ENCODE assay signal across 29 mouse cellular contexts in genomic region chr14:49221771-49222170, GRCm38 (mm10). TPM values are rescaled to one million over a fixed set of nuclear protein-coding genes. Genes with fewer than 3 reads are reported as not detected.
A peak's percentile ranks its signal among the peaks of the same experiment; 100 is the strongest.
DNase-seq lines count a peak whose midpoint lies in the region; ATAC-seq lines count a peak whose summit lies in the region.
"Had no signal": no experiment of that assay in that cellular context is flagged by ENCODE, and none has a peak within 500 bp of the region (broad histone marks: within the 10 kb centered on the region; RNA-seq: fewer than 3 reads in every experiment).

No protein-coding gene starts in this region.

- no peaks in the 10 kb centered on the region for H3K9me3 ChIP-seq in heart, embryonic 10.5 days
- H3K9me3 ChIP-seq: embryonic facial prominence, embryonic 10.5 days; heart, embryonic 13.5 days; hindbrain, embryonic 12.5 days; limb, embryonic 12.5 days; megakaryocyte, embryonic 14.5 days; midbrain, embryonic 15.5 days; neural tube, embryonic 13.5 days had no signal

- no peaks in the 10 kb centered on the region for H3K36me3 ChIP-seq in heart, embryonic 10.5 days
- H3K36me3 ChIP-seq: embryonic facial prominence, embryonic 10.5 days; heart, embryonic 13.5 days; hindbrain, embryonic 12.5 days; limb, embryonic 12.5 days; midbrain, embryonic 15.5 days; neural tube, embryonic 13.5 days had no signal

- H3K4me3 ChIP-seq in heart, embryonic 10.5 days, result no peak overlapping the region
- H3K4me3 ChIP-seq: embryonic facial prominence, embryonic 10.5 days; heart, embryonic 13.5 days; hindbrain, embryonic 12.5 days; limb, embryonic 12.5 days; megakaryocyte, embryonic 14.5 days; midbrain, embryonic 15.5 days; neural tube, embryonic 13.5 days had no signal

- ATAC-seq in activated CD4-positive, CD25-positive, alpha-beta regulatory T cell, adult 4 months, result peak; percentile 93
- no peak for ATAC-seq in megakaryocyte-erythroid progenitor cell, adult 5-6 weeks (replicated peaks; ENCODE audit: low FRiP score, low TSS enrichment, poor library complexity, severe bottlenecking)
- ATAC-seq: forebrain, embryonic 16.5 days; liver, postnatal 0 days; lung, postnatal 0 days; midbrain, embryonic 15.5 days had no signal

- no peaks in the 10 kb centered on the region for H3K27me3 ChIP-seq in heart, embryonic 10.5 days (ENCODE audit: insufficient read depth, poor library complexity, severe bottlenecking)
- H3K27me3 ChIP-seq: heart, embryonic 13.5 days; hindbrain, embryonic 12.5 days; limb, embryonic 12.5 days; megakaryocyte, embryonic 14.5 days; midbrain, embryonic 15.5 days; neural tube, embryonic 13.5 days had no signal

- WGBS in heart, embryonic 10.5 days, result 75% methylated on average over 2 of the region's 2 CpGs

- no peak overlapping the region for H3K27ac ChIP-seq in heart, embryonic 10.5 days
- H3K27ac ChIP-seq: embryonic facial prominence, embryonic 10.5 days; heart, embryonic 13.5 days; hindbrain, embryonic 12.5 days; limb, embryonic 12.5 days; midbrain, embryonic 15.5 days; neural tube, embryonic 13.5 days had no signal

- H3K4me1 ChIP-seq in heart, embryonic 10.5 days, result no peaks in the 10 kb centered on the region
- H3K4me1 ChIP-seq: embryonic facial prominence, embryonic 10.5 days; heart, embryonic 13.5 days; hindbrain, embryonic 12.5 days; limb, embryonic 12.5 days; megakaryocyte, embryonic 14.5 days; midbrain, embryonic 15.5 days had no signal

- DNase-seq in heart, embryonic 10.5 days (ENCODE audit: low spot score), result peak; percentile 3
- DNase-seq in heart, adult 18-20 months, result no peak
- peak; percentile 25 for DNase-seq in thymus, postnatal 14 days
- DNase-seq in thymus, adult 18-20 months, result no peak
- DNase-seq in layer of hippocampus, adult 9-10 months (ENCODE audit: low spot score), result no peak
- DNase-seq in Muller cell, postnatal 12 days (ENCODE audit: inconsistent ontology term), result no peak
- DNase-seq: cerebellum, adult 11-12 months; cerebellum, postnatal 10 days; gastrocnemius, postnatal 10 days; heart, postnatal 14 days; kidney, adult 8-10 months; kidney, postnatal 10 days; liver, postnatal 0 days had no signal

RNA-seq across cellular contexts. Expression of gene ccdc198, which starts 23.5 kb away (rescaled TPM):
- 0.06 and 1.2 TPM in 2 replicates for polyA plus RNA-seq in heart, embryonic 10.5 days (2016; fragmentation: Nextera tagmentation; extraction: Ambion mirVana)
- total RNA-seq in heart, adult 18-20 months (2021), result not detected
- polyA plus RNA-seq in activated CD4-positive, CD25-positive, alpha-beta regulatory T cell, adult 4 months (2017; shearing (Covaris generic)), result not detected
- total RNA-seq in megakaryocyte-erythroid progenitor cell, adult 5-6 weeks (2014; fragmentation: Nextera tagmentation), result not detected in 2 replicates
- total RNA-seq in megakaryocyte-erythroid progenitor cell, adult 5-6 weeks (2017), result not detected in 2 replicates
- total RNA-seq: adrenal gland, adult 18-20 months; gastrocnemius, postnatal 10 days; granulocyte monocyte progenitor cell, adult 5-6 weeks; heart, postnatal 14 days; layer of hippocampus, adult 18-20 months; left cerebral cortex, postnatal 14 days had no signal
- polyA plus RNA-seq: cortical plate, adult 2 months; embryonic facial prominence, embryonic 10.5 days; neural tube, embryonic 13.5 days had no signal

RNA-seq across cellular contexts. Expression of gene Naa30, which starts 49.7 kb away (rescaled TPM):
- polyA plus RNA-seq in heart, embryonic 10.5 days (2016; fragmentation: Nextera tagmentation; extraction: Ambion mirVana), result 8.2 and 12.2 TPM in 2 replicates
- 10 to 100 TPM; 18.3 to 22.9 TPM for total RNA-seq in heart, adult 18-20 months (2021)
- polyA plus RNA-seq in activated CD4-positive, CD25-positive, alpha-beta regulatory T cell, adult 4 months (2017; shearing (Covaris generic)), result 1 to 10 TPM; 6.7 to 9.4 TPM
- 20.3 and 28.6 TPM in 2 replicates for total RNA-seq in megakaryocyte-erythroid progenitor cell, adult 5-6 weeks (2014; fragmentation: Nextera tagmentation)
- 28.0 and 47.2 TPM in 2 replicates for total RNA-seq in megakaryocyte-erythroid progenitor cell, adult 5-6 weeks (2017)

Comparison
In these comparisons a context has a peak if more than half of its experiments do, and no peak if none do; other contexts are left out.
1. DNase-seq: peak in heart, embryonic 10.5 days (single experiment) and thymus, postnatal 14 days (single experiment); none in heart, adult 18-20 months (0 of 2), thymus, adult 18-20 months (0 of 2), layer of hippocampus, adult 9-10 months (single experiment) and Muller cell, postnatal 12 days (single experiment).